Mouse (Mus musculus): ENCODE results near the gene Ugt1a9.
"Not testable (repeated sequence)": the region's sequence is repeated elsewhere in the genome, so short reads cannot be mapped to it uniquely, and the experiment has no call there.

The Ugt1a9 gene

GRCm38 (mm10) chr1:88223011-88223515 is 152.5 kb downstream of the Ugt1a9 start:
- not testable (repeated sequence) for DNase-seq

GRCm38 (mm10) chr1:88223591-88223990 is 153.0 kb downstream of the Ugt1a9 start:
- no peak for DNase-seq

- peak; percentile 46 to 69 for DNase-seq
Measured at GRCm38 (mm10) chr1:88224029-88224776, 153.6 kb downstream of the Ugt1a9 start.

- DNase-seq, result not testable (repeated sequence)
Measured at GRCm38 (mm10) chr1:88225301-88225700, 154.7 kb downstream of the Ugt1a9 start.

GRCm38 (mm10) chr1:88225741-88226140 is 155.1 kb downstream of the Ugt1a9 start:
- DNase-seq, result no peak

- DNase-seq, result peak in 1 of 2 experiments; percentile 5
Measured at GRCm38 (mm10) chr1:88226670-88227379, 156.2 kb downstream of the Ugt1a9 start, which contains the start of gene Mroh2a. Gene Mroh2a, plus strand, starts transcription at chr1:88226986.

- DNase-seq, result peak in 1 of 2 experiments; percentile 2
Measured at GRCm38 (mm10) chr1:88227482-88227881, 156.9 kb downstream of the Ugt1a9 start.

GRCm38 (mm10) chr1:88228121-88228520 is 157.5 kb downstream of the Ugt1a9 start:
- peak in 1 of 2 experiments; percentile 8 for DNase-seq

GRCm38 (mm10) chr1:88229566-88229965 is 159.0 kb downstream of the Ugt1a9 start:
- no peak for DNase-seq

- DNase-seq, result no peak
Measured at GRCm38 (mm10) chr1:88229986-88230385, 159.4 kb downstream of the Ugt1a9 start.

- no peak for DNase-seq
Measured at GRCm38 (mm10) chr1:88230421-88230820, 159.8 kb downstream of the Ugt1a9 start.

- no peak for DNase-seq
Measured at GRCm38 (mm10) chr1:88230981-88231802, 160.6 kb downstream of the Ugt1a9 start.

- no peak for DNase-seq
Measured at GRCm38 (mm10) chr1:88231803-88232499, 161.4 kb downstream of the Ugt1a9 start.

- no peak for DNase-seq
Measured at GRCm38 (mm10) chr1:88232664-88233380, 162.2 kb downstream of the Ugt1a9 start.

- peak in 1 of 2 experiments; percentile 27 for DNase-seq
Measured at GRCm38 (mm10) chr1:88233421-88234247, 163.0 kb downstream of the Ugt1a9 start.

- no peak for DNase-seq
Measured at GRCm38 (mm10) chr1:88234248-88234610, 163.6 kb downstream of the Ugt1a9 start.

GRCm38 (mm10) chr1:88234646-88235045 is 164.0 kb downstream of the Ugt1a9 start:
- peak in 1 of 2 experiments; percentile 10 for DNase-seq

GRCm38 (mm10) chr1:88235046-88235893 is 164.7 kb downstream of the Ugt1a9 start:
- DNase-seq, result no peak

- peak; percentile 59 to 64 for DNase-seq
Measured at GRCm38 (mm10) chr1:88235894-88236415, 165.4 kb downstream of the Ugt1a9 start.
